Mouse (Mus musculus): ENCODE measurements around the gene Pld4. TPM values are rescaled to one million over a fixed set of nuclear protein-coding genes. Genes with fewer than 3 reads are reported as not detected.
"Not testable (repeated sequence)": the region's sequence is repeated elsewhere in the genome, so short reads cannot be mapped to it uniquely, and the experiment has no call there.

The Pld4 gene
- polyA plus RNA-seq, 1 experiment from 2014 or later, result 13.0 TPM

GRCm38 (mm10) chr12:112814682-112815470 is 54.4 kb downstream of the Pld4 start:
- H3K9ac ChIP-seq (ENCODE audit: low read depth, low read length), result no peak overlapping the region
- H3K27ac ChIP-seq (ENCODE audit: low read length), result no peak overlapping the region
- no peaks in the 10 kb centered on the region for H3K9me3 ChIP-seq (ENCODE audit: control insufficient read depth, low read length)
- no peak for ATAC-seq
- H3K4me2 ChIP-seq (ENCODE audit: low read depth, low read length), result no peak overlapping the region
- no peak overlapping the region for H3K4me3 ChIP-seq (ENCODE audit: low read length)
- no peaks in the 10 kb centered on the region; the same call in 1 of the 2 replicates for H3K36me3 ChIP-seq (ENCODE audit: control insufficient read depth, insufficient read depth, low read length)
- WGBS, result 79% methylated on average over 14 of the region's 14 CpGs
- no peaks in the 10 kb centered on the region; the same call in 1 of the 2 replicates for H3K27me3 ChIP-seq (replicated peaks; ENCODE audit: control insufficient read depth, insufficient read depth, low read length)
- peaks cover 4% of the 10 kb centered on the region for H3K4me1 ChIP-seq (ENCODE audit: control insufficient read depth, insufficient read depth, low read length)

GRCm38 (mm10) chr12:112816294-112816693 is 55.8 kb downstream of the Pld4 start:
- Histone ChIP-seq H3K27me3 (replicated peaks; ENCODE audit: control insufficient read depth, insufficient read depth, low read length) (no peaks in the 10 kb centered on the region), H3K4me1 (ENCODE audit: control insufficient read depth, insufficient read depth, low read length) (peaks cover 12% of the 10 kb centered on the region), H3K36me3 (ENCODE audit: control insufficient read depth, insufficient read depth, low read length) (peaks cover 6% of the 10 kb centered on the region), H3K9me3 (ENCODE audit: control insufficient read depth, low read length) (no peaks in the 10 kb centered on the region), H3K4me2 (ENCODE audit: low read depth, low read length) (no peak overlapping the region), H3K4me3 (ENCODE audit: low read length) (no peak overlapping the region), H3K27ac (ENCODE audit: low read length) (no peak overlapping the region), H3K9ac (ENCODE audit: low read depth, low read length) (no peak overlapping the region)
- WGBS, result 54% methylated on average over 4 of the region's 4 CpGs
- ATAC-seq, result no peak

GRCm38 (mm10) chr12:112816866-112817265 is 56.4 kb downstream of the Pld4 start:
- ATAC-seq; H3K4me2 ChIP-seq (ENCODE audit: low read depth, low read length); H3K27ac ChIP-seq (ENCODE audit: low read length); H3K9ac ChIP-seq (ENCODE audit: low read depth, low read length); H3K36me3 ChIP-seq (ENCODE audit: control insufficient read depth, insufficient read depth, low read length); H3K9me3 ChIP-seq (ENCODE audit: control insufficient read depth, low read length); H3K27me3 ChIP-seq (replicated peaks; ENCODE audit: control insufficient read depth, insufficient read depth, low read length); H3K4me3 ChIP-seq (ENCODE audit: low read length): not testable (repeated sequence)
- WGBS, result 82% methylated on average over 7 of the region's 7 CpGs
- H3K4me1 ChIP-seq (ENCODE audit: control insufficient read depth, insufficient read depth, low read length), result peaks cover 17% of the 10 kb centered on the region

Small RNA genes within 50 kb of the gene (microRNA-seq; reads per million reads assigned to microRNA genes)
- gene Mir6940, result 0.91 reads per million

Other genes starting within 250 kb of the Pld4 start
- 2.5 and 2.8 TPM in 2 replicates for gene Tmem179, start 243.9 kb upstream of the Pld4 start, polyA plus RNA-seq (2015; fragmentation: Nextera tagmentation; extraction: Ambion mirVana)
- 1.6 and 2.6 TPM in 2 replicates for gene Inf2, start 171.9 kb upstream of the Pld4 start, polyA plus RNA-seq (2015; fragmentation: Nextera tagmentation; extraction: Ambion mirVana)
- 2.1 and 2.7 TPM in 2 replicates for gene Adssl1, start 140.6 kb upstream of the Pld4 start, polyA plus RNA-seq (2015; fragmentation: Nextera tagmentation; extraction: Ambion mirVana)
- gene Siva1, start 116.0 kb upstream of the Pld4 start, polyA plus RNA-seq (2015; fragmentation: Nextera tagmentation; extraction: Ambion mirVana), result 168 and 186 TPM in 2 replicates
- 56.5 and 65.5 TPM in 2 replicates for gene Akt1, start 85.8 kb upstream of the Pld4 start, polyA plus RNA-seq (2015; fragmentation: Nextera tagmentation; extraction: Ambion mirVana)
- gene Zbtb42, start 81.8 kb upstream of the Pld4 start, polyA plus RNA-seq (2015; fragmentation: Nextera tagmentation; extraction: Ambion mirVana), result 6.8 and 8.2 TPM in 2 replicates
- 12.4 and 13.2 TPM in 2 replicates for gene Cep170b, start 40.2 kb upstream of the Pld4 start, polyA plus RNA-seq (2015; fragmentation: Nextera tagmentation; extraction: Ambion mirVana)
- 2.3 and 2.8 TPM in 2 replicates for gene Ahnak2, start 42.0 kb downstream of the Pld4 start, polyA plus RNA-seq (2015; fragmentation: Nextera tagmentation; extraction: Ambion mirVana)
- 3.4 and 4.1 TPM in 2 replicates for gene Clba1, start 48.3 kb downstream of the Pld4 start, polyA plus RNA-seq (2015; fragmentation: Nextera tagmentation; extraction: Ambion mirVana)
- 69.2 and 79.6 TPM in 2 replicates for gene Cdca4, start 68.8 kb downstream of the Pld4 start, polyA plus RNA-seq (2015; fragmentation: Nextera tagmentation; extraction: Ambion mirVana)
- gene Gpr132, start 107.6 kb downstream of the Pld4 start, polyA plus RNA-seq (2015; fragmentation: Nextera tagmentation; extraction: Ambion mirVana), result 0.40 and 0.48 TPM in 2 replicates
- 2.2 and 2.4 TPM in 2 replicates for gene Jag2, start 169.1 kb downstream of the Pld4 start, polyA plus RNA-seq (2015; fragmentation: Nextera tagmentation; extraction: Ambion mirVana)
- 100 and 102 TPM in 2 replicates for gene Nudt14, start 181.5 kb downstream of the Pld4 start, polyA plus RNA-seq (2015; fragmentation: Nextera tagmentation; extraction: Ambion mirVana)
- gene Btbd6, start 215.8 kb downstream of the Pld4 start, polyA plus RNA-seq (2015; fragmentation: Nextera tagmentation; extraction: Ambion mirVana), result 20.2 and 20.9 TPM in 2 replicates
- gene Brf1, start 240.0 kb downstream of the Pld4 start, polyA plus RNA-seq (2015; fragmentation: Nextera tagmentation; extraction: Ambion mirVana), result 36.5 and 41.6 TPM in 2 replicates